Mouse (Mus musculus) midbrain, embryonic 10.5 days (tissue): ENCODE results near the gene Gm10153. TPM values are rescaled to one million over a fixed set of nuclear protein-coding genes. Genes with fewer than 3 reads are reported as not detected.
A peak's percentile ranks its signal among the peaks of the same experiment; 100 is the strongest.
"Not testable (repeated sequence)": the region's sequence is repeated elsewhere in the genome, so short reads cannot be mapped to it uniquely, and the experiment has no call there.

Experiments used
- DNase-seq: peaks from one replicate; pipeline ENCODE4 v3.0.0-alpha.2; 2017; ENCODE audit warnings: low spot score
- H3K27ac ChIP-seq: fragments of 300-500 bp; sonication (generic); replicated peaks from 2 replicates; pipeline ENCODE4 v1.5.1; 2016; ENCODE audit warnings: mild to moderate bottlenecking
- H3K27me3 ChIP-seq: fragments of 300-500 bp; sonication (generic); 2 replicates; pipeline ENCODE4 v1.6.1; 2016; ENCODE audit warnings: low read depth, mild to moderate bottlenecking; ENCODE audit not compliant: poor library complexity, severe bottlenecking
- H3K36me3 ChIP-seq: fragments of 300-500 bp; sonication (generic); 2 replicates; pipeline ENCODE4 v1.6.1; 2016; ENCODE audit warnings: mild to moderate bottlenecking, moderate library complexity
- H3K4me1 ChIP-seq: fragments of 300-500 bp; sonication (generic); 2 replicates; pipeline ENCODE4 v1.6.1; 2016
- H3K4me3 ChIP-seq: fragments of 300-500 bp; sonication (generic); 2 replicates; pipeline ENCODE4 v1.5.1; 2016; ENCODE audit warnings: mild to moderate bottlenecking, moderate library complexity
- H3K9me3 ChIP-seq: fragments of 300-500 bp; sonication (generic); replicated peaks from 2 replicates; pipeline ENCODE4 v1.6.1; 2016; ENCODE audit warnings: mild to moderate bottlenecking
- WGBS: fragments of 180-500 bp; shearing (Covaris S2); methylation state at CpG from one replicate; pipeline ENCODE4 v1.1.7; 2016; 5-methylcytosine and 5-hydroxymethylcytosine counted together
- polyA plus RNA-seq: library from polyadenylated mRNA; unstranded; fragments of >200 nt; fragmentation: Nextera tagmentation; extraction: Ambion mirVana; gene quantifications from 2 replicates; pipeline ENCODE4 v1.2.1, GENCODE M21; 2016

The Gm10153 gene
- polyA plus RNA-seq: not detected in 2 replicates

DNA sequence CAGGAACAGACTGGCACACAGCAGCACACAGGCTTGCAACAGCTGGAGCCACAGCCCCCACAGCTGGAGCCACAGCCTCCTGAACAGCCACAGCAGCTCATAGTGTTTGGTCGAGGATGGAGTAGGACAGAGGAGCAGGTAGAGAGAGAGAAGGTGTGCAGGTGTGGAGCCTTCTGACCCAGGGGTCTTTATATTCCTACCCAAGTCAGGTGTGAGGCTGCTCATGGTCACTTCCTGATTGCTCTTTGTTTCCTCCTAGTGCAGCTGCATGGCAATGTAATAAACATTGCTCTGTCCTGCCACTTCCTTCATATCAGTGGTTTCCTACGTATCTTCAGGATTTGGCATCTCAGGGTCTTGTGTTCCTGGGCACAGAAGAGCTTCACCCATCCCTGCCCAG is at the start of gene Gm10153:
Gene Gm10153, minus strand, starts transcription at position 101 of the 400 bp plus-strand sequence.
- Histone ChIP-seq H3K27ac (no peak within 1 kb of the TSS), H3K36me3 (no peaks in the 10 kb centered on the region), H3K4me3 (no peak within 1 kb of the TSS), H3K9me3 (no peaks in the 10 kb centered on the region), H3K4me1 (no peaks in the 10 kb centered on the region), H3K27me3 (no peaks in the 10 kb centered on the region)
- 67% methylated on average over 2 of the region's 2 CpGs for WGBS
- no peak for DNase-seq

DNA sequence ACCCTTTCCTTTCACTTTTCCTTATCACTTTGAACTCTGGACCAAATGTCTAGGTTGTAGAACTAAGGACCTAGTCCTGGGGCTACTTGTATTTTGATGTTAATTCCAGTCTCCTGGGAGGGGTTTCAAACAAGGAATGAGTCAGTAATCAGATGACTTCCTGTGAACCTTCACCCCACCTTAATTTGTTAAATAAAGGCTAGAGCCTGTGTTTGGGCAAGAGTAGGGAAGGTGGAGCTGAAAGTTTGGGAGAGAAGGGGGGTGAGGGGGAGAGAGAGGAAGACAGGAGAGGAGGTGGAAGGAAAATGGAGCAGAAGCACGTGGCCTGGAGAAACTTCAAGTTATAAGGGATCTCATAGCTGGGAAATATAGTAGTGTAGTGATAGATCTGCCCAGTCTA is 41.4 kb upstream of the Gm10153 start:
- 27% methylated on average over 1 of the region's 1 CpGs for WGBS
- H3K27ac ChIP-seq: no peak overlapping the region
- no peaks in the 10 kb centered on the region for H3K36me3 ChIP-seq

DNA sequence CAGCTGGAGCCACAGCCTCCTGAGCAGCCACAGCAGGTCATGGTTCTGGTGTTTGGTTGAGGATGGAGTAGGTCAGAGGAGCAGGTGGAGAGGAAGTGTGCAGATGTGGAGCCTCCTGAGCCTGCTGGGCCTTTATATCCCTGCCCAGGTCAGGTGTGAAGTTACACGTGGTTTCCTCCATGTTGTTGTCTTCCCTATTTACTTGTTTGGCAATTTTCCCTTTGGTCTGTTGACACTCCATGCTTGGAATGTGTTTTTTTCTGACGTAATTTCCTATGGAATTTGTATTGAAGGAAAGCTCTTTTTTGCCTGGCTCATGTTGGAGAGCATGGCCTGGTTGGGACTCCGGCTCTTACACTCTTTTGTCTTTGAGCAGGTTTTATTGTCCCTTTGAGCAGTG is 39.7 kb upstream of the Gm10153 start, which contains the start of gene Krtap5-5:
Gene Krtap5-5, minus strand, starts transcription at position 101 of the 400 bp plus-strand sequence.
- H3K27ac ChIP-seq, H3K4me3 ChIP-seq, H3K4me1 ChIP-seq, DNase-seq, H3K9me3 ChIP-seq, H3K27me3 ChIP-seq, H3K36me3 ChIP-seq: not testable (repeated sequence)
- WGBS: 75% methylated on average over 3 of the region's 3 CpGs

More for the DNA sequence above, 41.4 kb upstream of the Gm10153 start:
- Histone ChIP-seq H3K27me3 (no peaks in the 10 kb centered on the region), H3K9me3 (peaks cover 16% of the 10 kb centered on the region), H3K4me3 (no peak overlapping the region), H3K4me1 (0 out of 2 replicates have a peak, but pooled peaks cover 2% of the 10 kb centered on the region)
- no peak for DNase-seq

- 54% methylated on average over 2 of the region's 2 CpGs for WGBS
- Histone ChIP-seq H3K4me3 (no peak overlapping the region), H3K36me3 (no peaks in the 10 kb centered on the region), H3K4me1 (peaks cover 7% of the 10 kb centered on the region), H3K9me3 (no peaks in the 10 kb centered on the region), H3K27me3 (no peaks in the 10 kb centered on the region), H3K27ac (no peak overlapping the region)
- DNase-seq: no peak
Measured at GRCm38 (mm10) chr7:142224518-142224917, 34.3 kb upstream of the Gm10153 start.

DNA sequence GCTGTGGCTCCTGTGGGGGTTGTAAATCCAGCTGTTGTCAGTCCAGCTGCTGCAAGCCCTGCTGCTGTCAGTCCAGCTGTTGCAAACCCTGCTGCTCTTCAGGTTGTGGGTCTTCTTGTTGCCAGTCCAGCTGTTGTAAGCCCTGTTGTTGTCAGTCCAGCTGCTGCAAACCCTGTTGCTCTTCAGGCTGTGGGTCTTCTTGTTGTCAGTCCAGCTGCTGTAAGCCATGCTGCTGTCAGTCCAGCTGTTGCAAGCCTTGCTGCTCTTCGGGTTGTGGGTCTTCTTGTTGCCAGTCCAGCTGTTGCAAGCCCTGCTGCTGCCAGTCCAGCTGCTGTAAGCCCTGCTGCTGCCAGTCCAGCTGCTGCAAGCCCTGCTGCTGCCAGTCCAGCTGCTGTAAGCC is 21.9 kb upstream of the Gm10153 start:
- H3K27me3 ChIP-seq, H3K4me3 ChIP-seq, H3K36me3 ChIP-seq, H3K4me1 ChIP-seq, DNase-seq, H3K9me3 ChIP-seq, H3K27ac ChIP-seq: not testable (repeated sequence)
- 66% methylated on average over 1 of the region's 1 CpGs for WGBS

GRCm38 (mm10) chr7:142211559-142211958 is 21.4 kb upstream of the Gm10153 start, which contains the start of gene Gm7579:
Gm7579 (plus strand) TSS chr7:142211859.
- Histone ChIP-seq H3K9me3 (no peaks in the 10 kb centered on the region), H3K27me3 (no peaks in the 10 kb centered on the region), H3K27ac (no peak within 1 kb of the TSS), H3K36me3 (no peaks in the 10 kb centered on the region), H3K4me3 (no peak within 1 kb of the TSS), H3K4me1 (no peaks in the 10 kb centered on the region)
- DNase-seq: no peak
- 64% methylated on average over 1 of the region's 1 CpGs for WGBS

GRCm38 (mm10) chr7:142206891-142207290 is 16.7 kb upstream of the Gm10153 start:
- H3K9me3 ChIP-seq, H3K27me3 ChIP-seq, H3K4me1 ChIP-seq, DNase-seq, H3K27ac ChIP-seq, H3K4me3 ChIP-seq, H3K36me3 ChIP-seq: not testable (repeated sequence)
- 80% methylated on average over 5 of the region's 5 CpGs for WGBS

GRCm38 (mm10) chr7:142205488-142205887 is 15.3 kb upstream of the Gm10153 start:
- H3K27me3 ChIP-seq: no peaks in the 10 kb centered on the region
- no peak for DNase-seq
- no peak overlapping the region for H3K4me3 ChIP-seq

GRCm38 (mm10) chr7:142201064-142201463 is 10.9 kb upstream of the Gm10153 start, which contains the start of gene Krtap5-3:
Krtap5-3 (plus strand) TSS chr7:142201364.
- no peak for DNase-seq
- WGBS: 75% methylated on average over 1 of the region's 1 CpGs
- no peak within 1 kb of the TSS for H3K4me3 ChIP-seq
- no peaks in the 10 kb centered on the region for H3K36me3 ChIP-seq
- H3K4me1 ChIP-seq: no peaks in the 10 kb centered on the region
- no peaks in the 10 kb centered on the region for H3K27me3 ChIP-seq
- no peaks in the 10 kb centered on the region for H3K9me3 ChIP-seq
- H3K27ac ChIP-seq: no peak within 1 kb of the TSS

More at GRCm38 (mm10) chr7:142205488-142205887, 15.3 kb upstream of the Gm10153 start:
- H3K4me1 ChIP-seq: no peaks in the 10 kb centered on the region
- H3K9me3 ChIP-seq: no peaks in the 10 kb centered on the region
- no peaks in the 10 kb centered on the region for H3K36me3 ChIP-seq
- H3K27ac ChIP-seq: no peak overlapping the region

GRCm38 (mm10) chr7:142198748-142199147 is 8.6 kb upstream of the Gm10153 start:
- H3K36me3 ChIP-seq: no peaks in the 10 kb centered on the region
- H3K9me3 ChIP-seq: no peaks in the 10 kb centered on the region
- H3K27me3 ChIP-seq: no peaks in the 10 kb centered on the region
- 88% methylated on average over 2 of the region's 2 CpGs for WGBS
- no peak overlapping the region for H3K4me3 ChIP-seq
- H3K4me1 ChIP-seq: no peaks in the 10 kb centered on the region
- no peak overlapping the region for H3K27ac ChIP-seq
- no peak for DNase-seq

DNA sequence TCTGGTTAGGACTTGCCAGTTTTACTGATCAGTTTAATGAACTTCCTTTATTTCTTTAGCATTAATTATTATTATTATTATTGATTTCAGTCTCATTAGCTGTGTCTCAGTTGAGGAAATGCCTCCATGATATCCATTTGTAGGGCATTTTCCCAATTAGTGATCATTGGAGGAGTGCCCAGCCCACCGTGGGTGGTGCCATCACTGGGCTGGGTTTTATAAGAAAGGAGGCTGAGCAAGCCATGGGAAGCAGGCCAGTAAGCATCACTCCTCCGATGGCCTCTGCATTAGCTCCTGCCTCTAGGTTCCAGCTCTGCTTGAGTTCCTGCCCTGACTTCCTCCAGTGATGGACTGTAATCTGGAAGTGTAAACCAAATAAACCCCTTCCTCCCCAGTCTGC is 2.0 kb downstream of the Gm10153 start:
- no peak for DNase-seq
- H3K36me3 ChIP-seq: no peaks in the 10 kb centered on the region
- WGBS: 85% methylated on average over 2 of the region's 2 CpGs
- H3K27ac ChIP-seq: no peak overlapping the region
- H3K4me3 ChIP-seq: no peak overlapping the region
- H3K9me3 ChIP-seq: no peaks in the 10 kb centered on the region
- H3K4me1 ChIP-seq: no peaks in the 10 kb centered on the region
- H3K27me3 ChIP-seq: no peaks in the 10 kb centered on the region

GRCm38 (mm10) chr7:142181021-142181420 is 9.2 kb downstream of the Gm10153 start:
- H3K4me3 ChIP-seq: no peak overlapping the region
- H3K9me3 ChIP-seq: no peaks in the 10 kb centered on the region
- no peak overlapping the region for H3K27ac ChIP-seq
- no peaks in the 10 kb centered on the region for H3K36me3 ChIP-seq
- no peaks in the 10 kb centered on the region for H3K4me1 ChIP-seq
- no peak for DNase-seq
- WGBS: 57% methylated on average over 1 of the region's 1 CpGs
- H3K27me3 ChIP-seq: no peaks in the 10 kb centered on the region

DNA sequence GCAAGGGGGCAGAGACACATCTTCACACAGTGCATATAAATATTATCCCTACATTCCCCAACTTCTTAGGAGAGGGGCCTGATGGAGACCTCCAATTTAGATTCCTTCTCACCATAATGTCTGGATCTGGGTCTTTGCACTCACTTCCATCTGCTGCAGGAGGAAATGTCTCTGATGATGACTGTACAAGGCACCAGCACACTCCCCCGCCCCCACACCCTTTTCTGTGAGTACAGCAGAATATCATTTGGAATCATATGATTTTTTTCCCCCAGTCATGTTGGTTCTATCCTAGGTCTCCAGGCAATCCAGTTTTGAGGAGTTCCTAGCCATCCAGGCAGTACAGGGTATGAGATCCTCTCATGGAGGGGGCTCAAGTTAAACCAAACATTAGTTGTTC is 11.5 kb downstream of the Gm10153 start:
- peak; percentile 7 for DNase-seq
- Histone ChIP-seq H3K27ac (no peak overlapping the region), H3K27me3 (no peaks in the 10 kb centered on the region), H3K36me3 (no peaks in the 10 kb centered on the region), H3K9me3 (no peaks in the 10 kb centered on the region), H3K4me1 (no peaks in the 10 kb centered on the region), H3K4me3 (no peak overlapping the region)
- WGBS: 84% methylated on average over 1 of the region's 1 CpGs

DNA sequence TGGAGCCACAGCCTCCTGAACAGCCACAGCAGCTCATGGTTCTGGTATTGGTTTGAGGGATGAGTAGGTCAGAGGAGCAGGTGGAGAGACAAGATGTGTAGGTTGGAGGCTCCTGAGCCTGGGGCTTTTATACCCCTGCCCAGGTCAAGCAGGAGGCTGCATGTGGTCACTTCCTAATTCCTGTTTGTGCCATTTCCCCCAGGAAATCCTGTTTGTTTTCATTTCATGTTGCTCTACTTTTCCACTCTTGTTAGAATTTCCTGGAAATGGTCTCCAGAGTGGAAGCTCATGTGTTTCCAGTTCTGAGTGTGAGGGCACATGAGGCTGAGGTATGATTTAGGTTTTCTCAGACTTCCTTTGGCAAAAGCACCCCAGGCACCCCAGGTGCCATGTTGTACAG is 14.3 kb downstream of the Gm10153 start, which contains the start of gene Krtap5-2:
Gene Krtap5-2, minus strand, starts transcription at position 101 of the 400 bp plus-strand sequence.
- DNase-seq: peak; percentile 1
- not testable (repeated sequence) for H3K9me3 ChIP-seq, H3K36me3 ChIP-seq, H3K4me3 ChIP-seq, H3K27me3 ChIP-seq, H3K27ac ChIP-seq, H3K4me1 ChIP-seq
